Comparison of ENCODE assay signal across 6 mouse cellular contexts in genomic region chr19:21723280-21723679, GRCm38 (mm10). TPM values are rescaled to one million over a fixed set of nuclear protein-coding genes. Genes with fewer than 3 reads are reported as not detected.
DNase-seq lines count a peak whose midpoint lies in the region; ATAC-seq lines count a peak whose summit lies in the region.
"Not testable (repeated sequence)": the region's sequence is repeated elsewhere in the genome, so short reads cannot be mapped to it uniquely, and the experiment has no call there.

No protein-coding gene starts in this region.

- peak overlapping the region; percentile 38; the same call in 1 of the 2 replicates for H3K27ac ChIP-seq in forebrain, embryonic 11.5 days (ENCODE audit: low read depth, low read length)
- H3K27ac ChIP-seq in forebrain, embryonic 15.5 days (replicated peaks) = peak overlapping the region; percentile 70
- H3K27ac ChIP-seq in hindbrain, embryonic 11.5 days (ENCODE audit: low read depth, low read length) = peak overlapping the region; percentile 69; the same call in 1 of the 2 replicates
- H3K27ac ChIP-seq in hindbrain, embryonic 15.5 days (replicated peaks) = peak overlapping the region; percentile 60
- peak overlapping the region; percentile 74 for H3K27ac ChIP-seq in midbrain, embryonic 10.5 days (replicated peaks)
- H3K27ac ChIP-seq in midbrain, embryonic 14.5 days (replicated peaks; ENCODE audit: low read depth, low read length) = peak overlapping the region; percentile 79

- WGBS in forebrain, embryonic 11.5 days = 94% methylated on average over 20 of the region's 20 CpGs
- 94% methylated on average over 20 of the region's 20 CpGs for WGBS in forebrain, embryonic 15.5 days
- 96% methylated on average over 20 of the region's 20 CpGs for WGBS in hindbrain, embryonic 11.5 days
- WGBS in hindbrain, embryonic 15.5 days = 95% methylated on average over 20 of the region's 20 CpGs
- 95% methylated on average over 20 of the region's 20 CpGs for WGBS in midbrain, embryonic 10.5 days
- WGBS in midbrain, embryonic 14.5 days = 94% methylated on average over 20 of the region's 20 CpGs

- H3K9me3 ChIP-seq in forebrain, embryonic 11.5 days (ENCODE audit: control insufficient read depth, low read length); forebrain, embryonic 15.5 days; hindbrain, embryonic 11.5 days (ENCODE audit: control insufficient read depth, low read length); hindbrain, embryonic 15.5 days; midbrain, embryonic 14.5 days (ENCODE audit: control insufficient read depth, low read length): not testable (repeated sequence)
- H3K9me3 ChIP-seq in midbrain, embryonic 10.5 days (replicated peaks) = peaks cover 12% of the 10 kb centered on the region; the same call in 1 of the 2 replicates

- not testable (repeated sequence) for H3K9ac ChIP-seq in forebrain, embryonic 11.5 days (ENCODE audit: low read length); forebrain, embryonic 15.5 days (replicated peaks); hindbrain, embryonic 11.5 days (ENCODE audit: low read depth, low read length); hindbrain, embryonic 15.5 days; midbrain, embryonic 14.5 days (replicated peaks; ENCODE audit: low read length)

- DNase-seq in forebrain, embryonic 11.5 days (ENCODE audit: low spot score); hindbrain, embryonic 11.5 days (ENCODE audit: low spot score); midbrain, embryonic 10.5 days (ENCODE audit: low spot score); midbrain, embryonic 14.5 days: not testable (repeated sequence)

- H3K27me3 ChIP-seq in forebrain, embryonic 11.5 days (ENCODE audit: control insufficient read depth, insufficient read depth, low read length); forebrain, embryonic 15.5 days; hindbrain, embryonic 11.5 days (ENCODE audit: control insufficient read depth, insufficient read depth, low read length); hindbrain, embryonic 15.5 days; midbrain, embryonic 10.5 days (ENCODE audit: low read depth, poor library complexity, severe bottlenecking); midbrain, embryonic 14.5 days (ENCODE audit: control insufficient read depth, insufficient read depth, low read length): not testable (repeated sequence)

- not testable (repeated sequence) for H3K36me3 ChIP-seq in forebrain, embryonic 11.5 days (ENCODE audit: control insufficient read depth, insufficient read depth, low read length); forebrain, embryonic 15.5 days; hindbrain, embryonic 11.5 days (ENCODE audit: control insufficient read depth, insufficient read depth, low read length); hindbrain, embryonic 15.5 days; midbrain, embryonic 10.5 days; midbrain, embryonic 14.5 days (ENCODE audit: control insufficient read depth, insufficient read depth, low read length)

- ATAC-seq in forebrain, embryonic 11.5 days (replicated peaks; ENCODE audit: low FRiP score); midbrain, embryonic 14.5 days (ENCODE audit: low FRiP score, low TSS enrichment): not testable (repeated sequence)
- peak; percentile 20; the same call in 1 of the 2 replicates for ATAC-seq in forebrain, embryonic 15.5 days (replicated peaks)
- ATAC-seq in hindbrain, embryonic 11.5 days (ENCODE audit: low FRiP score) = peak; percentile 10; the same call in 1 of the 2 replicates
- ATAC-seq in hindbrain, embryonic 15.5 days (ENCODE audit: low FRiP score, low read depth) = peak; percentile 20; the same call in 1 of the 2 replicates

- H3K4me1 ChIP-seq in forebrain, embryonic 11.5 days (replicated peaks; ENCODE audit: control insufficient read depth, insufficient read depth, low read length); hindbrain, embryonic 11.5 days (replicated peaks; ENCODE audit: control insufficient read depth, insufficient read depth, low read length); hindbrain, embryonic 15.5 days (replicated peaks); midbrain, embryonic 14.5 days (ENCODE audit: control insufficient read depth, insufficient read depth, low read length): not testable (repeated sequence)
- H3K4me1 ChIP-seq in forebrain, embryonic 15.5 days = peaks cover 16% of the 10 kb centered on the region
- H3K4me1 ChIP-seq in midbrain, embryonic 10.5 days = peaks cover 19% of the 10 kb centered on the region

- not testable (repeated sequence) for H3K4me3 ChIP-seq in forebrain, embryonic 11.5 days (ENCODE audit: low read depth, low read length); forebrain, embryonic 15.5 days; hindbrain, embryonic 11.5 days (ENCODE audit: low read depth, low read length); hindbrain, embryonic 15.5 days; midbrain, embryonic 10.5 days; midbrain, embryonic 14.5 days (replicated peaks; ENCODE audit: low read depth, low read length)

- H3K4me2 ChIP-seq in forebrain, embryonic 11.5 days (ENCODE audit: low read depth, low read length, severe bottlenecking); forebrain, embryonic 15.5 days (replicated peaks); hindbrain, embryonic 11.5 days (replicated peaks; ENCODE audit: low read depth, low read length); hindbrain, embryonic 15.5 days; midbrain, embryonic 14.5 days (ENCODE audit: low read length): not testable (repeated sequence)

RNA-seq across cellular contexts. Expression of gene Cemip2, which starts 54.9 kb away (rescaled TPM):
- 75.4 and 77.2 TPM in 2 replicates for polyA plus RNA-seq in forebrain, embryonic 11.5 days (2014; fragmentation: Nextera tagmentation; extraction: Ambion mirVana)
- polyA plus RNA-seq in forebrain, embryonic 15.5 days (2015; fragmentation: Nextera tagmentation; extraction: Ambion mirVana) = 39.3 and 43.0 TPM in 2 replicates
- 85.6 and 91.3 TPM in 2 replicates for polyA plus RNA-seq in hindbrain, embryonic 11.5 days (2014; fragmentation: Nextera tagmentation; extraction: Ambion mirVana)
- 24.0 and 31.0 TPM in 2 replicates for polyA plus RNA-seq in hindbrain, embryonic 15.5 days (2015; fragmentation: Nextera tagmentation; extraction: Ambion mirVana)
- 71.2 and 91.2 TPM in 2 replicates for polyA plus RNA-seq in midbrain, embryonic 10.5 days (2016; fragmentation: Nextera tagmentation; extraction: Ambion mirVana)
- polyA plus RNA-seq in midbrain, embryonic 14.5 days (2014; fragmentation: Nextera tagmentation; extraction: Ambion mirVana) = 32.5 and 53.9 TPM in 2 replicates
